Mouse (Mus musculus) adrenal gland, postnatal 4 days (tissue): ENCODE measurements around the gene Six4. TPM values are rescaled to one million over a fixed set of nuclear protein-coding genes. Genes with fewer than 3 reads are reported as not detected.

Source experiments
- total RNA-seq, 2 experiments: library from RNA; stranded (reverse); gene quantifications; 2 replicates each; pipeline ENCODE4 v1.2.3; 2021

The Six4 gene
- total RNA-seq, 2 experiments from 2014 or later, result 2.9 to 3.7 TPM

Other genes with a start within 250 kb of the Six4 start
- gene Six6, start 173.6 kb downstream of the Six4 start, total RNA-seq, result not detected
- 1 to 10 TPM; 2.2 to 3.1 TPM for gene 4930447C04Rik, start 172.7 kb downstream of the Six4 start, total RNA-seq
- gene Six1, start 59.6 kb downstream of the Six4 start, total RNA-seq, result 1 to 10 TPM; 4.0 to 5.6 TPM
- gene Mnat1, start 10.3 kb upstream of the Six4 start, total RNA-seq, result 10 to 100 TPM; 32.9 to 35.0 TPM
- gene Trmt5, start 173.3 kb upstream of the Six4 start, total RNA-seq, result 10 to 100 TPM; 22.0 to 26.5 TPM
- 10 to 100 TPM; 18.6 to 18.7 TPM for gene Slc38a6, start 173.3 kb upstream of the Six4 start, total RNA-seq